Mouse (Mus musculus) heart, postnatal 0 days (tissue): ENCODE data around the gene Sec14l5. TPM values are rescaled to one million over a fixed set of nuclear protein-coding genes. Genes with fewer than 3 reads are reported as not detected.

Experiments
- ATAC-seq: fragments of 200-750 bp; cut with Nextera tagmentation; 2 replicates; pipeline ENCODE4 v1.8.0; 2017; ENCODE audit warnings: low read depth, moderate number of reproducible peaks, moderate library complexity; ENCODE audit not compliant: insufficient read depth
- DNase-seq: peaks from one replicate; pipeline ENCODE4 v3.0.0-alpha.2; 2016; ENCODE audit warnings: low spot score
- H3K27ac ChIP-seq: fragments of 300-500 bp; sonication (generic); 2 replicates; pipeline ENCODE4 v1.5.1; 2014; ENCODE audit warnings: low read depth, mild to moderate bottlenecking
- H3K27me3 ChIP-seq: fragments of 300-500 bp; sonication (generic); 2 replicates; pipeline ENCODE4 v1.6.1; 2014; ENCODE audit warnings: low read length, mixed read lengths; ENCODE audit not compliant: control insufficient read depth, insufficient read depth
- H3K36me3 ChIP-seq: fragments of 300-500 bp; sonication (generic); replicated peaks from 2 replicates; pipeline ENCODE4 v1.6.1; 2014; ENCODE audit warnings: low read length, mixed read lengths; ENCODE audit not compliant: control insufficient read depth, insufficient read depth
- H3K4me1 ChIP-seq: fragments of 300-500 bp; sonication (generic); 2 replicates; pipeline ENCODE4 v1.6.1; 2014; ENCODE audit warnings: antibody characterized with exemption; ENCODE audit not compliant: control insufficient read depth, insufficient read depth
- H3K4me2 ChIP-seq: fragments of 300-500 bp; sonication (generic); 2 replicates; pipeline ENCODE4 v1.6.1; 2014; ENCODE audit warnings: low read depth, mild to moderate bottlenecking, low read length, moderate library complexity
- H3K4me3 ChIP-seq: fragments of 300-500 bp; sonication (generic); 2 replicates; pipeline ENCODE4 v1.5.1; 2014; ENCODE audit warnings: low read depth, low read length
- H3K9ac ChIP-seq: fragments of 300-500 bp; sonication (generic); replicated peaks from 2 replicates; pipeline ENCODE4 v1.6.1; 2014; ENCODE audit warnings: low read depth, low read length, mixed read lengths
- H3K9me3 ChIP-seq: fragments of 300-500 bp; sonication (generic); replicated peaks from 2 replicates; pipeline ENCODE4 v1.6.1; 2016; ENCODE audit warnings: low read length; ENCODE audit not compliant: control insufficient read depth
- CTCF ChIP-seq: IDR thresholded peaks from 2 replicates; pipeline ENCODE4 v1.5.1; 2016; ENCODE audit warnings: antibody characterized with exemption, control low read depth, low read depth
- EP300 ChIP-seq: IDR thresholded peaks from 2 replicates; pipeline ENCODE4 v1.6.1; 2016; ENCODE audit warnings: antibody characterized with exemption, low read depth
- WGBS: fragments of 180-500 bp; shearing (Covaris S2); extraction: QIAGEN DNeasy Blood & Tissue Kit; methylation state at CpG from one replicate; pipeline ENCODE4 v1.1.7; 2014; 5-methylcytosine and 5-hydroxymethylcytosine counted together
- polyA plus RNA-seq: library from polyadenylated mRNA; unstranded; fragments of >200 nt; fragmentation: Nextera tagmentation; extraction: Ambion mirVana; gene quantifications from 2 replicates; pipeline ENCODE4 v1.2.1, GENCODE M21; 2015
- total RNA-seq: library from RNA; depleted of rRNA; stranded (reverse); fragments of >200 nt; gene quantifications from 2 replicates; pipeline ENCODE4 v1.2.3, GENCODE M21; 2014; ENCODE audit warnings: low replicate concordance

The Sec14l5 gene
- total and polyA plus RNA-seq, 2 experiments from 2014 or later = not detected

- H3K36me3 ChIP-seq = no peaks in the 10 kb centered on the region
- ATAC-seq (no peak), DNase-seq (no peak)
- peaks cover 43% of the 10 kb centered on the region for H3K27me3 ChIP-seq
- H3K27ac ChIP-seq = no peak within 1 kb of the TSS
- under 1% methylated on average over 39 of the region's 39 CpGs for WGBS
- no peak within 1 kb of the TSS for H3K9ac ChIP-seq
- no peaks in the 10 kb centered on the region for H3K9me3 ChIP-seq
- peak within 1 kb of the TSS; percentile 58 for H3K4me2 ChIP-seq
- H3K4me1 ChIP-seq = peaks cover 42% of the 10 kb centered on the region
- TF ChIP-seq CTCF = no peak
- TF ChIP-seq EP300 = no peak
- peak within 1 kb of the TSS; percentile 45 for H3K4me3 ChIP-seq
Observed at GRCm38 (mm10) chr16:5132401-5132801, 14.5 kb upstream of the Sec14l5 start, which contains the start of gene Ppl. Gene Ppl, minus strand, starts transcription at chr16:5132421.

GRCm38 (mm10) chr16:5134623-5135330 is 12.1 kb upstream of the Sec14l5 start:
- peak overlapping the region; percentile 21; the same call in 1 of the 2 replicates for H3K27ac ChIP-seq
- H3K4me2 ChIP-seq = no peak overlapping the region
- 23% methylated on average over 14 of the region's 14 CpGs for WGBS
- H3K4me1 ChIP-seq = peaks cover 42% of the 10 kb centered on the region
- DNase-seq (peak; percentile 94), ATAC-seq (peak; percentile 82)
- no peak overlapping the region for H3K9ac ChIP-seq
- H3K9me3 ChIP-seq = no peaks in the 10 kb centered on the region
- H3K4me3 ChIP-seq = no peak overlapping the region
- H3K27me3 ChIP-seq = peaks cover 36% of the 10 kb centered on the region
- TF ChIP-seq EP300 (peak; percentile 84; the same call in 1 of the 2 replicates), CTCF (no peak)
- H3K36me3 ChIP-seq = no peaks in the 10 kb centered on the region

DNA sequence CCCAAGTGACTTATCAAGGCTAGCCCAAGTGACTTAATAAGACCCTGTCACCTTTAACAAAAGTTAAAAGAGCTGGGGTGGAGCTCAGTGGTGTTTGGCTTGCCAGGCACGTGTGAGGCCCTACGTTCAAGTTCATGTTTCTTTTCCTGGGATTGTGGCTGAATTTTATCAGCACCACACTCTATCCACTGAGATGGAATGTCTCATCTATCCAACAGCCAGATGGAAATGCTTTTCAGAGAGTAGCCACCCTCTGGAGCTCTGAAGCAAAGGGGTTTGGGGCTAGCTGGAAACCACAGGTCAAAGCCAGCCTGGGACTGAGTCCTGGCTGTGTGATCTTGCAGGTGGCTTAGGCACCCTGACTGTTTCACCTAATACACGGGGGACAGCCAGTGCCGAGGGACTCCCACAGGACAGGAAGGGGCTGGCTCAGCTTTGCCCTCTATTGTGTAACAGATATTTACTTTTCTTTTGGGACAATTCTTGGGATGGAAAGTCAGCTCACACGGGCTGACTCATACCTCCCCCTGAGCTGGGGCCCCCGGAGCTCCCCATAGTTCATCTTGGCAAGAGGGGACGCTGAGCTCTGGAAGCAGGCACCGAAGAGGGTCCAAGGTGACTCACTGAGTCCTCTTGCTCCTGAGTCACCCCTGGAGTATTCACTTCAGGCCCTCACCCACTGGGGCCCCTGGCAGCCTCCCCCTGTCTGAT is 11.2 kb upstream of the Sec14l5 start:
- no peak for DNase-seq
- Histone ChIP-seq H3K4me2 (no peak overlapping the region), H3K36me3 (no peaks in the 10 kb centered on the region), H3K9ac (no peak overlapping the region), H3K27ac (peak overlapping the region; percentile 21; the same call in 1 of the 2 replicates), H3K4me3 (no peak overlapping the region), H3K4me1 (peaks cover 40% of the 10 kb centered on the region), H3K27me3 (peaks cover 29% of the 10 kb centered on the region), H3K9me3 (no peaks in the 10 kb centered on the region)
- TF ChIP-seq CTCF (no peak), EP300 (no peak)
- WGBS = 37% methylated on average over 8 of the region's 8 CpGs
- ATAC-seq = no peak

GRCm38 (mm10) chr16:5136505-5136904 is 10.4 kb upstream of the Sec14l5 start:
- DNase-seq = peak; percentile 47
- H3K36me3 ChIP-seq = no peaks in the 10 kb centered on the region
- no peak overlapping the region for H3K4me3 ChIP-seq
- no peak for ATAC-seq
- H3K9ac ChIP-seq = no peak overlapping the region
- H3K9me3 ChIP-seq = no peaks in the 10 kb centered on the region
- H3K4me1 ChIP-seq = peaks cover 34% of the 10 kb centered on the region
- no peak for TF ChIP-seq EP300
- no peak for TF ChIP-seq CTCF
- WGBS = 26% methylated on average over 4 of the region's 4 CpGs
- H3K27me3 ChIP-seq = peaks cover 21% of the 10 kb centered on the region
- H3K27ac ChIP-seq = no peak overlapping the region; the same call in 1 of the 2 replicates
- no peak overlapping the region for H3K4me2 ChIP-seq

DNA sequence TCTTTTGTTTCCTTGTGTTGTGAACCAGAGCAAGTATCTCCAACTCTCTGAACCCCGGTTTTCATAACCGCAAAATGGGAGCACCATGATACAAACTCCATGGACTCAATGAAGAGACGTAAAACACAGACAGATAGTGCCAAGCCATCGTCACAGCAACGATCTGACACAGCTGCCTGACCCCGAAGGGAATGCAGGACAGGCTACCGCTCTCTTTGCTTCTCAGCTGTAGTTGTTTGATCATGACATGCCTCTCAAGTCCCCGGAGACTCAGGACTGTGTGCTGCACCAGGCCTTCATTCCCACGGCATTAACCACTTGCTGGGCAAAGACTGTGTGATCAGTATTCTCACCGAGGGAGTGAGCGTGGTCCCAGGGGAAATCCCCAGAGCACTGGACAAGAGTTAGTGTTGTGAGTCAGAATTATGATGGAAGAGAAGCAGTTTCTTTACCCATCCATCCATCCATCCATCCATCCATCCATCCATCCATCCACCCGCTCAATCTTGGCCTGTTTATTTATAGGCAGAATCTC is 9.8 kb upstream of the Sec14l5 start:
- no peak overlapping the region for H3K4me3 ChIP-seq
- no peaks in the 10 kb centered on the region for H3K36me3 ChIP-seq
- ATAC-seq (no peak), DNase-seq (no peak)
- H3K9me3 ChIP-seq = no peaks in the 10 kb centered on the region
- TF ChIP-seq EP300 (no peak), CTCF (no peak)
- peaks cover 34% of the 10 kb centered on the region for H3K4me1 ChIP-seq
- no peak overlapping the region for H3K9ac ChIP-seq
- WGBS = 73% methylated on average over 12 of the region's 12 CpGs
- H3K4me2 ChIP-seq = no peak overlapping the region
- H3K27me3 ChIP-seq = peaks cover 15% of the 10 kb centered on the region
- no peak overlapping the region for H3K27ac ChIP-seq
